Mouse (Mus musculus) olfactory bulb, adult 2 months (tissue): Measurements from ENCODE around the gene Smlr1.

Experiments
- CTCF ChIP-seq: fragments of 200-500 bp; IDR thresholded peaks from 2 replicates; pipeline ENCODE4 v1.5.1; 2012; ENCODE audit warnings: low read depth, mild to moderate bottlenecking, low read length, moderate library complexity; ENCODE audit not compliant: insufficient read depth
- POLR2A ChIP-seq: fragments of 200-500 bp; IDR thresholded peaks from 2 replicates; pipeline ENCODE4 v1.6.1; 2012; ENCODE audit warnings: mild to moderate bottlenecking, low read depth, low read length, moderate library complexity; ENCODE audit not compliant: insufficient read depth

- TF ChIP-seq CTCF (no peak), POLR2A (no peak)
These were observed 22.2 kb downstream of the Smlr1 start for GRCm38 (mm10) chr10:25513821-25514220.
